Mouse (Mus musculus) thymus, adult 2 months (tissue): Measurements from ENCODE around the gene Nr1h5.

Source experiments
- CTCF ChIP-seq: fragments of 200-500 bp; IDR thresholded peaks from 2 replicates; pipeline ENCODE4 v1.5.1; 2012; ENCODE audit warnings: mild to moderate bottlenecking, control low read depth, low read length, moderate library complexity, borderline replicate concordance; ENCODE audit not compliant: control insufficient read depth, poor library complexity, insufficient read depth; ENCODE audit errors: extremely low read depth
- POLR2A ChIP-seq: fragments of 200-500 bp; IDR thresholded peaks from 2 replicates; pipeline ENCODE4 v1.6.1; 2012; ENCODE audit warnings: mild to moderate bottlenecking, low read length, control low read depth, moderate library complexity; ENCODE audit not compliant: control insufficient read depth, poor library complexity, insufficient read depth; ENCODE audit errors: extremely low read depth

GRCm38 (mm10) chr3:102970508-102970907 is 6.6 kb upstream of the Nr1h5 start:
- TF ChIP-seq CTCF (no peak), POLR2A (no peak)
